Mouse (Mus musculus): ENCODE measurements around the gene Banp.
A peak's percentile ranks its signal among the peaks of the same experiment; 100 is the strongest.

GRCm38 (mm10) chr8:121907587-121908248 is 41.8 kb upstream of the Banp start, which contains the start of gene Slc7a5:
- TF ChIP-seq CTCF (IDR thresholded peaks at IDR 0.05; ENCODE audit: extremely low read depth, insufficient read depth, insufficient read length, insufficient replicate concordance) (no peak), POLR2A (IDR thresholded peaks at IDR 0.05; ENCODE audit: low read depth, low read length) (peak; percentile 93)
